Mouse (Mus musculus) liver, embryonic 12.5 days (tissue): ENCODE data around the gene Ubtd2. TPM values are rescaled to one million over a fixed set of nuclear protein-coding genes. Genes with fewer than 3 reads are reported as not detected.

ENCODE experiments used
- ATAC-seq: fragments of 200-750 bp; cut with Nextera tagmentation; 2 replicates; pipeline ENCODE4 v1.8.0; 2017; ENCODE audit warnings: moderate number of reproducible peaks, mild to moderate bottlenecking, moderate library complexity
- H3K27ac ChIP-seq: fragments of 300-500 bp; sonication (generic); 2 replicates; pipeline ENCODE4 v1.5.1; 2016; ENCODE audit warnings: mild to moderate bottlenecking
- H3K27me3 ChIP-seq: fragments of 300-500 bp; sonication (generic); replicated peaks from 2 replicates; pipeline ENCODE4 v1.6.1; 2016; ENCODE audit warnings: mild to moderate bottlenecking, moderate library complexity
- H3K36me3 ChIP-seq: fragments of 300-500 bp; sonication (generic); 2 replicates; pipeline ENCODE4 v1.6.1; 2016; ENCODE audit warnings: mild to moderate bottlenecking, moderate library complexity
- H3K4me1 ChIP-seq: fragments of 300-500 bp; sonication (generic); 2 replicates; pipeline ENCODE4 v1.6.1; 2016
- H3K4me2 ChIP-seq: fragments of 300-500 bp; sonication (generic); 2 replicates; pipeline ENCODE4 v1.6.1; 2016; ENCODE audit warnings: mild to moderate bottlenecking, moderate library complexity
- H3K4me3 ChIP-seq: fragments of 300-500 bp; sonication (generic); 2 replicates; pipeline ENCODE4 v1.5.1; 2016; ENCODE audit warnings: mild to moderate bottlenecking, moderate library complexity
- H3K9ac ChIP-seq: fragments of 300-500 bp; sonication (generic); 2 replicates; pipeline ENCODE4 v1.6.1; 2016; ENCODE audit warnings: mild to moderate bottlenecking, moderate library complexity
- H3K9me3 ChIP-seq: fragments of 300-500 bp; sonication (generic); replicated peaks from 2 replicates; pipeline ENCODE4 v1.6.1; 2016; ENCODE audit warnings: mild to moderate bottlenecking, moderate library complexity
- WGBS: fragments of 180-500 bp; shearing (Covaris S2); methylation state at CpG from one replicate; pipeline ENCODE4 v1.1.7; 2016; ENCODE audit not compliant: insufficient replicate concordance; 5-methylcytosine and 5-hydroxymethylcytosine counted together
- polyA plus RNA-seq: library from polyadenylated mRNA; unstranded; fragments of >200 nt; fragmentation: Nextera tagmentation; extraction: Ambion mirVana; gene quantifications from 2 replicates; pipeline ENCODE4 v1.2.1, GENCODE M21; 2016

Gene Ubtd2
- polyA plus RNA-seq, 1 experiment from 2014 or later: 9.6 TPM

DNA sequence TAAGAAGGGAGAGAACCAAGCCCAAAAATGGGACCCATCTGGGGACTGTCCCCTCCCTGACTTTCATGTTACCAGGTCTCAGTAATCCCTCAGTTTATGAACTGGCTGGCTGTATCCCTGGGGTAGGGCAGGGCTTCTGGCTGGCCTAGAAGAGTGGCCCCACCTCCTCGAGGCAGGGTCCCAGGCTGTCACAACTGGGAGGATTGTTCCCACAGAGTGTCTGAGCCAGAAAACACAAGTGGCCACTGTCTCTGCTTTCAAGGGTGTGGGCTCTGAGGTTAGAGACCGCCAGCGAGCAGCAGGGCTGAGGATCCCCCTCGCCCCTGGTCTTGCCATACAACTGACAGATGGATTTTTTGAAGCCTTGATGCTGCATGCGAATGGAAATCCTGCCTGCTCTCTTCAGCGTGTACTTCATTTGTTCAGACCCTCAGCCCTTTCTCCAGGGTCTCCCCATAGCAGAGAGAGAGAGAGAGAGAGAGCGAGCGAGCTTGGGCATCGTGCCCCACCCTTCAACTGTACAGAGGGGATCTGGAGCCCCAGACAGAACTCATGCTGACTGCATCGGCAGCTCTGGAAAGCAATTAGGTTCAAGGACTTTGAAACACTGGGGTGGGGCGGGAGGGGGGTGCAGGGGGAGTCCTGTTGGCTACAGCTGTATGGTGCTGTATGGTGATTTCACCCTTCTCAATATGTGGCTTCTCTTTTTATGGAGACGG, 96.6 kb downstream of the Ubtd2 start:
- Histone ChIP-seq H3K4me2 (no peak overlapping the region), H3K27ac (0 out of 2 replicates have a peak overlapping the region, but pooled peaks have one; percentile 53), H3K4me3 (no peak overlapping the region), H3K36me3 (peaks cover 17% of the 10 kb centered on the region), H3K9ac (peak overlapping the region; percentile 17; the same call in 1 of the 2 replicates), H3K4me1 (peaks cover 68% of the 10 kb centered on the region), H3K27me3 (no peaks in the 10 kb centered on the region), H3K9me3 (no peaks in the 10 kb centered on the region)
- WGBS: 71% methylated on average over 12 of the region's 12 CpGs
- ATAC-seq: no peak

GRCm38 (mm10) chr11:32552401-32553090, 97.4 kb downstream of the Ubtd2 start:
- no peak overlapping the region for H3K4me2 ChIP-seq
- peaks cover 13% of the 10 kb centered on the region for H3K36me3 ChIP-seq
- 62% methylated on average over 13 of the region's 13 CpGs for WGBS
- H3K27ac ChIP-seq: peak overlapping the region; percentile 53
- ATAC-seq: no peak
- no peaks in the 10 kb centered on the region for H3K9me3 ChIP-seq
- no peak overlapping the region for H3K4me3 ChIP-seq
- H3K27me3 ChIP-seq: no peaks in the 10 kb centered on the region
- no peak overlapping the region for H3K9ac ChIP-seq
- peaks cover 65% of the 10 kb centered on the region for H3K4me1 ChIP-seq

GRCm38 (mm10) chr11:32553311-32554140, 98.4 kb downstream of the Ubtd2 start:
- peak overlapping the region; percentile 53; the same call in 1 of the 2 replicates for H3K27ac ChIP-seq
- peaks cover 59% of the 10 kb centered on the region for H3K4me1 ChIP-seq
- H3K4me3 ChIP-seq: no peak overlapping the region
- no peaks in the 10 kb centered on the region for H3K27me3 ChIP-seq
- H3K9ac ChIP-seq: no peak overlapping the region; the same call in 1 of the 2 replicates
- no peak for ATAC-seq
- WGBS: 31% methylated on average over 14 of the region's 14 CpGs
- no peaks in the 10 kb centered on the region for H3K9me3 ChIP-seq
- peak overlapping the region; percentile 4; the same call in 1 of the 2 replicates for H3K4me2 ChIP-seq
- H3K36me3 ChIP-seq: peaks cover 13% of the 10 kb centered on the region

DNA sequence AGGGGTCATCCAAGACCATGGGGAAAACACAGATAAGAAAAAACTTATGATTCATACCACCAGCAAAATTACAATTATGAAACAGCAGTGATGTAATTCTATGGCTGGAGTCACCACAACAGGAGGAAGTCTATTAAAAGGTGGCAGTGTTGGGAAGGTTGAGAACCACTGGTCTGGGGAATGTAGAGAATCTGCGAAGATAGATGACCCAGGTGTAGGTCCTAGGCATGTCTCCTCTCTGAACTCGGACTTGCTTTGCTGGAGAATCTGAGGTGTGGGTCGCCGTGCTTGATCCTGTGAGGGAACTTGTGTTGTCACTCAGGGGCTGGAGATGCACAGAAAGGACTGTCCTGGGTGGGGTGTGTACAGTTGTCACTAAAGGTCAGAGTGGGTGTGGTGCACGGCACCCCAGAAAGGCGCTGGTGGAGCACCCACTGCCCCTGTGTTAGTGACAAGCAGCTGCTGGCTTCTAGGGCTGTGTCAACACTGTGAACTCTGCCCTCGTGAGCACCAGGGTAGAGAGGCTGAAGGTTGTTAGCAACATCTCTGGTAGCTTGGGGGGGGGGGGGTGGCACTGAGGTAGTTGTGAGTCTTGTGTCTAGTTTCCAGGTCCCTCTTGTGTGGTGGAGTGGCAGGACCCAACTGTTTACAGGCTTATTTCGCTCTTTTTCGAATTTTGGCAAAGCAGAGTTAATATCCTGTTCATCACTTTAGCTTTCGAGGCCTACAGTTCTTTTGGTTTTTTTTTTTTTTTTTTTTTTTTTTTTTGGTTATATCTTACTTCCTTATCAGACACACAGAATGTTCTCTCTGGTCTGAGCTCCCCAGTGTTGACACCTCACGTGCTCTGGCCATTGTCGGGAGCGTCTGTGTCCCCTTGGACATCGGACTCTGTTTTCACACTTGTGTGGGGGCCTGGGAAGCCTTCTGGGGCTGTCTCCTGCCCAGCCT, 99.2 kb downstream of the Ubtd2 start:
- H3K9ac ChIP-seq: no peak overlapping the region; the same call in 1 of the 2 replicates
- no peak overlapping the region for H3K4me3 ChIP-seq
- ATAC-seq: peak; percentile 51
- no peaks in the 10 kb centered on the region for H3K27me3 ChIP-seq
- H3K4me2 ChIP-seq: peak overlapping the region; percentile 22; the same call in 1 of the 2 replicates
- H3K27ac ChIP-seq: peak overlapping the region; percentile 34; the same call in 1 of the 2 replicates
- H3K9me3 ChIP-seq: no peaks in the 10 kb centered on the region
- peaks cover 63% of the 10 kb centered on the region for H3K4me1 ChIP-seq
- WGBS: 49% methylated on average over 14 of the region's 14 CpGs
- peaks cover 13% of the 10 kb centered on the region for H3K36me3 ChIP-seq

- H3K9me3 ChIP-seq: no peaks in the 10 kb centered on the region
- no peaks in the 10 kb centered on the region for H3K27me3 ChIP-seq
- peaks cover 13% of the 10 kb centered on the region for H3K36me3 ChIP-seq
- no peak for ATAC-seq
- peaks cover 62% of the 10 kb centered on the region for H3K4me1 ChIP-seq
- WGBS: 78% methylated on average over 12 of the region's 12 CpGs
- no peak overlapping the region for H3K4me2 ChIP-seq
- 0 out of 2 replicates have a peak overlapping the region, but pooled peaks have one; percentile 28 for H3K27ac ChIP-seq
- no peak overlapping the region; the same call in 1 of the 2 replicates for H3K9ac ChIP-seq
- H3K4me3 ChIP-seq: no peak overlapping the region
Measured at GRCm38 (mm10) chr11:32555103-32555689, 100.0 kb downstream of the Ubtd2 start.

DNA sequence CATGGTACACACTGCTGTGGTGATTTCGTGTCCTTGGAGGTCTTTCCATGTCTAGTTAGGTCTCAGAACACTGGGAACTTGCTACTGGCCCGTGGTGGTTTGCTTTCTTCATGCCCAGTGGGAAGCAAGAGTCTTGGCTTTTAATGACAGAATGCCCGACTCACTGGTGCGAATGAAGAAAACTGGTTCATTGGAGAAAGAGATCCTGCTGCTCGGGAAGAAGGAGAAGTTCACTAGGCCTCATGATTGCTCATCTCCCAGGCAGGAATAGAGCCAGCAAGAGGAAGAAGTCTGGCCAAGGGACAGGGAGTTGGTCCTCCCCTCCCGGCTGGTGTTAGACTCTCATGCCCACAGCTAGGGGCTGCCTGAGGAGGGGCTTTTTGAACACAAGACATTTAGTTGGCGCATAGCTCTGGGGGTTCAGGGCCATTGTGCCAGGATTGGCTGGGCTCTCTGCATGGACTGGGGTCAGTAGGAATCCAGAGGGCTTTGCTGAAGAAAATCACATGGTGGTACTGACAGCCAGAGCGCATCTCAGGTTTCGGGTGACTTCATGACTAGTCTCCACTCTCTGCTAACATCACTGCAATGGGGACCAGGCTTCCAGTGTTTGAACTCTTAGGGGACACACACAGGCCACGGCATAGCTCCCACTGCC, 101.3 kb downstream of the Ubtd2 start:
- no peak overlapping the region for H3K9ac ChIP-seq
- no peaks in the 10 kb centered on the region for H3K9me3 ChIP-seq
- 78% methylated on average over 10 of the region's 10 CpGs for WGBS
- no peak for ATAC-seq
- H3K27ac ChIP-seq: no peak overlapping the region
- peaks cover 52% of the 10 kb centered on the region for H3K4me1 ChIP-seq
- no peaks in the 10 kb centered on the region for H3K27me3 ChIP-seq
- no peak overlapping the region for H3K4me2 ChIP-seq
- no peak overlapping the region for H3K4me3 ChIP-seq
- peaks cover 13% of the 10 kb centered on the region for H3K36me3 ChIP-seq

DNA sequence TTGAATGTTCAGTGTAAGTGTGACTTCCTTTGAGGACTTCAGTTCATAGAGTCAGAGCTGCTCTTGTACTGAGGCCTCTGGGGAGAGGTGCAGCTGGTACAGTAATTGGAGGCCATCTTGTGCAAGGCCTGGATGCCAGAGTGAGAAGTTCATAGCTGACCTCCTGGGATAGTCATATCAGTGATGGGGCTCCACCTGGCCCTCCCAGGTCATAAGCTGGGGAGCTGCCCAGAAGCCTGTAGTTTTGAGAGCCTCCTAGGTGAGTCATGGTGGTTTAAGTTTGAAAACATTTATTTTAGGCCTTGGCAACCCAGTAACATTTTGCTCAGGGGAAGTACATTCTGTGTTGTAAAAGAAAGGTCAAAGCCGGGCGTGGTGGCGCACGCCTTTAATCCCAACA, 102.9 kb downstream of the Ubtd2 start:
- no peak overlapping the region for H3K4me2 ChIP-seq
- peaks cover 51% of the 10 kb centered on the region for H3K4me1 ChIP-seq
- H3K27me3 ChIP-seq: no peaks in the 10 kb centered on the region
- no peak for ATAC-seq
- peaks cover 13% of the 10 kb centered on the region for H3K36me3 ChIP-seq
- no peaks in the 10 kb centered on the region for H3K9me3 ChIP-seq
- no peak overlapping the region for H3K27ac ChIP-seq
- 89% methylated on average over 4 of the region's 4 CpGs for WGBS
- H3K9ac ChIP-seq: no peak overlapping the region
- H3K4me3 ChIP-seq: no peak overlapping the region

DNA sequence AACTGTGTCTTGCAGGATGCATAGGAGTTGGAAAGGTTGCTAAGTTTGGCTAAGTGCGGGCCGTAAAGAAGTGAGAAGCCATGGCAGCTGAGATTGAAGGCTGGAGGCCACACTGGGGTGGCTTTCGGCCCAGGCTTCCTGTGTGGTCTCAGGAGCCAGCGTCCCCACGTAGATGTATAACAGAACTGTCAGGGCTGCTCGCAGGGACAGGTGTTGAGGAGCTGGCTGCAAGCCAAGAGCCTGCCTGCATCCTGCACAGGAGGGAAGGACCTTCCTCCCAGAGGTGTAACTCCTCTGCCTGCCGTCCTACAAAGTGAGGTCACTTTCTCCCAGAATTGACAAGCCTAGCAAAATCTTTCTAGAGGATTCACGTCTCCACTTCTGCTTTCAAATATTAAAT, 103.5 kb downstream of the Ubtd2 start:
- 30% methylated on average over 8 of the region's 8 CpGs for WGBS
- no peaks in the 10 kb centered on the region for H3K27me3 ChIP-seq
- no peak for ATAC-seq
- H3K4me1 ChIP-seq: peaks cover 51% of the 10 kb centered on the region
- peaks cover 13% of the 10 kb centered on the region for H3K36me3 ChIP-seq
- no peak overlapping the region for H3K4me3 ChIP-seq
- no peak overlapping the region for H3K4me2 ChIP-seq
- H3K9ac ChIP-seq: no peak overlapping the region
- H3K9me3 ChIP-seq: no peaks in the 10 kb centered on the region
- no peak overlapping the region for H3K27ac ChIP-seq

DNA sequence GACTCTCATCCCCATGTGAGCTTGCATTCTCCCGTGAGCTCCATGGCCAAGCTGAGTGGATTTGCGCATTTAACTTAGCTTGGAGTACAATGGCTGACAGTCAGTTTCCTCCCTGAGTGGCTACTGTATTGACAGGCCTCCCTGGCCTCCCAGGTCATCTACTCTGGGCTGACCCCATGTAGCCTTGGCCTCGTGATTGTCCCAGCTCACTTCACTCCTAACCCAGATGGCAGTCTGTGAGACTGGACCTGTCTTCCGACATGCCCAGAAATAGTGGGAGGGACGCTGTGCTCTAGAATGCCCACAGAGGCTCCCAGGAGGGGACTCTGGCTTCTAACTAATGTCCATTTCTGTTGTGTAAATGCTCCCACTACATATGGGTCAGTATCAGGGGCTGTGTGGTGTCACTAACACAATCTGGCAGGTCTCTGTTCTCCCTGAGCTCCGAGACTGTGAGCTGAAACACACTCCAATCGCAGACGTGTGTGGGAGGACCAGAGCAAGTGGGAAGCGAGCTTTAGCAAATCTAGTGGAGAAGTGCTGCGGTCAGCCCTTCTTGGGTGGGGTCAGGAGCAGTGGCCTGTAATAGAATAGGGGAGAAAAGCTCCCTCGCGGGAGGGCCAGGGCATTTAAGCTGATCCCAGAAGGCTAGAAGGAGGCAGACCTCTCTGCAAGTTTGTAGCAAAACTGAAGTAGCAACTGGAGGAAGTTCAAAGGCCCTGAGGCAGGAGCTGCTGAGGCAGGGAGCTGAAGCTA, 105.0 kb downstream of the Ubtd2 start:
- H3K4me2 ChIP-seq: no peak overlapping the region
- no peak overlapping the region for H3K27ac ChIP-seq
- no peaks in the 10 kb centered on the region for H3K27me3 ChIP-seq
- H3K4me1 ChIP-seq: peaks cover 51% of the 10 kb centered on the region
- no peak overlapping the region for H3K9ac ChIP-seq
- no peak for ATAC-seq
- 78% methylated on average over 12 of the region's 12 CpGs for WGBS
- H3K36me3 ChIP-seq: peaks cover 13% of the 10 kb centered on the region
- H3K9me3 ChIP-seq: no peaks in the 10 kb centered on the region
- no peak overlapping the region for H3K4me3 ChIP-seq
